Mouse (Mus musculus) lung, embryonic 14.5 days (tissue): ENCODE measurements at regions not wholly inside any gene's neighbourhood (a gene's known extent, or its start where the extent isn't known, plus 50 kb on each side); places are given as distances from the start of the nearest gene placed in this dataset.

Experiments
- ATAC-seq: fragments of 200-750 bp; cut with Nextera tagmentation; 2 replicates; pipeline ENCODE4 v1.8.0; 2017; ENCODE audit warnings: mild to moderate bottlenecking, moderate TSS enrichment, moderate library complexity; ENCODE audit not compliant: insufficient read depth
- DNase-seq: peaks from one replicate; pipeline ENCODE4 v3.0.0-alpha.2; 2015
- H3K27ac ChIP-seq: fragments of 300-500 bp; sonication (generic); 2 replicates; pipeline ENCODE4 v1.5.1; 2014; ENCODE audit warnings: low read depth, mild to moderate bottlenecking, moderate library complexity
- H3K27me3 ChIP-seq: fragments of 300-500 bp; sonication (generic); 2 replicates; pipeline ENCODE4 v1.6.1; 2014; ENCODE audit warnings: low read length, control low read depth; ENCODE audit not compliant: insufficient read depth
- H3K36me3 ChIP-seq: fragments of 300-500 bp; sonication (generic); 2 replicates; pipeline ENCODE4 v1.6.1; 2014; ENCODE audit warnings: control low read depth; ENCODE audit not compliant: insufficient read depth
- H3K4me1 ChIP-seq: fragments of 300-500 bp; sonication (generic); 2 replicates; pipeline ENCODE4 v1.6.1; 2014; ENCODE audit warnings: antibody characterized with exemption, control low read depth; ENCODE audit not compliant: insufficient read depth
- H3K4me2 ChIP-seq: fragments of 300-500 bp; sonication (generic); 2 replicates; pipeline ENCODE4 v1.6.1; 2014; ENCODE audit warnings: mild to moderate bottlenecking
- H3K4me3 ChIP-seq: fragments of 300-500 bp; sonication (generic); 2 replicates; pipeline ENCODE4 v1.5.1; 2014; ENCODE audit warnings: low read depth, low read length
- H3K9ac ChIP-seq: fragments of 300-500 bp; sonication (generic); 2 replicates; pipeline ENCODE4 v1.6.1; 2014
- H3K9me3 ChIP-seq: fragments of 300-500 bp; sonication (generic); 2 replicates; pipeline ENCODE4 v1.6.1; 2016; ENCODE audit warnings: low read depth, low read length, control low read depth
- CTCF ChIP-seq: IDR thresholded peaks from 2 replicates; pipeline ENCODE4 v1.5.1; 2016; ENCODE audit warnings: antibody characterized with exemption, low read depth
- WGBS: fragments of 180-500 bp; shearing (Covaris S2); extraction: QIAGEN DNeasy Blood & Tissue Kit; methylation state at CpG from one replicate; pipeline ENCODE4 v1.1.7; 2014; 5-methylcytosine and 5-hydroxymethylcytosine counted together

DNA sequence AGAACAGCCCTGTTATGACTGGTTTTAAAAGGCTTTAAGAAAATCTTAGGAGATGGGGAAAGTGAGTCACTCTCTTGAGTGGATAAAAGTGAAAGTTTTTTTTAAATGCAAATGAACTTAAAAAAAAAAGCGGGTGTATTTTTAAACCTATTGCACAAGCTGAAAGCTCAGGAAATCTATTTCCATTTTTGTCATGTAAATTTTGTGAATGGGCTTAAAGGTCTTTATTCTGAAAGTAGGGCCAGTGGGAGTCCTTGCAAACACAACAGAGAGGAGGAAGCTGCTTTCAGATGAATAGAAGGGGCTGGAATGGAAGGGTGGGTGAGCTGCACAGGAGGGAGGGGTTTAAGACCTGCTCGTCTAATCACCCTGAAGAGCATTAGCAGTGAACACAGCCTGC lies 62.9 kb downstream of the Fam84a start:
- no peak overlapping the region for H3K4me3 ChIP-seq
- H3K27me3 ChIP-seq = no peaks in the 10 kb centered on the region
- WGBS = 45% methylated on average over 2 of the region's 2 CpGs
- no peak overlapping the region for H3K4me2 ChIP-seq
- ATAC-seq = no peak
- H3K9ac ChIP-seq = no peak overlapping the region
- H3K9me3 ChIP-seq = no peaks in the 10 kb centered on the region
- TF ChIP-seq CTCF = no peak
- no peaks in the 10 kb centered on the region for H3K4me1 ChIP-seq
- no peaks in the 10 kb centered on the region for H3K36me3 ChIP-seq
- no peak overlapping the region for H3K27ac ChIP-seq
- no peak for DNase-seq

DNA sequence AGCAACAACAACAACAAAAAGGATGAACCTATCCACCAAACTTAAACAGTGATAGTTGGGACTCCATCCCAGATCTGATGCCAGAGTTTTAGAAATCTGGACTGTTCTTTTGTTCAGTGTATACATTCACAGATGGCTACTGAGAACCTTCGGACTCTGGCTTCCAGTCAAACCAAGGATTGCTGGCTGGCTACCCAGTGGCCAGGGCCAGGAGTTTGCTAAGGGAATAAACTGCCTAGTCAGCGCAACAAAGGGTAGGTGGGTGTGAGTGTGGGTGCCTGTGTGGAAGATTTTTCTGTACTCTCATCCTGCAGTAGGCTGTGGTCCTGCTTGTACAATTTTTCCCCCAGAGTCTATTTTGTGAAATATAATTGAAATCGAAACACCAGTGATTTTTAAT lies 69.1 kb downstream of the Fam84a start:
- Histone ChIP-seq H3K9me3 (no peaks in the 10 kb centered on the region), H3K4me1 (no peaks in the 10 kb centered on the region), H3K27me3 (no peaks in the 10 kb centered on the region), H3K27ac (no peak overlapping the region), H3K9ac (no peak overlapping the region), H3K36me3 (no peaks in the 10 kb centered on the region), H3K4me2 (no peak overlapping the region), H3K4me3 (no peak overlapping the region)
- TF ChIP-seq CTCF = no peak
- WGBS = 79% methylated on average over 3 of the region's 3 CpGs
- no peak for DNase-seq
- ATAC-seq = no peak

DNA sequence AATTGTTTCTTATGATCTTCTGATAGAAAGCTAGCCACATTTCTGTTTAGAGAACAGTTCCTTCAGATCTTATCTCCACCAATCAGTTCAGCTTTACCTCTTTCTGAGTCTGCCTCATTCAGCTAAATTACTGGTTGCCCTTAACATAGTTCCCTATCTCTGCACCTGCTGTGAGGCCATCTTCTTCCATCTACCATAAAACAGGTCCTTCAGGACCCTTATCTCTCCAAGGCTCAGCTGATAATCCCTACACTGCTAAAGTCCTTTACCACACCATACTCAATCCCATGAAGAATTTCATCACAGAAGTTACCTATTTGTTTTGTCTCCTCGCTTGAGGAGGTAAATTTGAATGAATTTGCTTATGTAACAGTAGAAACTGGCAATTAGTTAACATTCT lies 72.0 kb downstream of the Fam84a start:
- no peak overlapping the region for H3K9ac ChIP-seq
- no peaks in the 10 kb centered on the region for H3K4me1 ChIP-seq
- DNase-seq (no peak), ATAC-seq (no peak)
- no peaks in the 10 kb centered on the region for H3K9me3 ChIP-seq
- no peaks in the 10 kb centered on the region for H3K27me3 ChIP-seq
- no peak overlapping the region for H3K4me3 ChIP-seq
- H3K36me3 ChIP-seq = no peaks in the 10 kb centered on the region
- no peak overlapping the region for H3K27ac ChIP-seq
- TF ChIP-seq CTCF = no peak
- H3K4me2 ChIP-seq = no peak overlapping the region
- 56% methylated on average over 1 of the region's 1 CpGs for WGBS

DNA sequence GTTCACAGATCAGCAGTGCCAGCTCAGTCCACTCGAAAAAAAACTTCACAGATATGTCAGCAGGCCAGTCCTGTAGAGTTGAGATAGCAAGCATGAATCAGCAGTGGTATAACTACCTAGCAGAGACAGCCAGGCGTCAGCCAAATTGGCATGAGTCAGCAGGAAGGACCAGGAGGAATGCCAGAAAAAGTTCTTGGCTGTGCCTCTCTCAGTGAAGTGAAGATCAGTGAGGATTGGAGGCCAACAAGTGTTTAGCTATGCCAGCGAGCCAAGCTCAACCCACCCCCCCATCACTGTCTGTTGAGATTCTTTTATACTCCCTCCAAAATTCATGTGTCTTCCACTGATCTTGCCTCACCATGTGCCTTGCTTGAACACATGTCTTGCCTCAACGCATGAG lies 82.8 kb downstream of the Fam84a start:
- DNase-seq (peak; percentile 28), ATAC-seq (no peak)
- no peaks in the 10 kb centered on the region for H3K4me1 ChIP-seq
- H3K27ac ChIP-seq = no peak overlapping the region
- no peak overlapping the region for H3K4me3 ChIP-seq
- 69% methylated on average over 4 of the region's 4 CpGs for WGBS
- no peak for TF ChIP-seq CTCF
- H3K4me2 ChIP-seq = no peak overlapping the region
- H3K9ac ChIP-seq = no peak overlapping the region
- no peaks in the 10 kb centered on the region for H3K9me3 ChIP-seq
- H3K27me3 ChIP-seq = no peaks in the 10 kb centered on the region
- no peaks in the 10 kb centered on the region for H3K36me3 ChIP-seq

DNA sequence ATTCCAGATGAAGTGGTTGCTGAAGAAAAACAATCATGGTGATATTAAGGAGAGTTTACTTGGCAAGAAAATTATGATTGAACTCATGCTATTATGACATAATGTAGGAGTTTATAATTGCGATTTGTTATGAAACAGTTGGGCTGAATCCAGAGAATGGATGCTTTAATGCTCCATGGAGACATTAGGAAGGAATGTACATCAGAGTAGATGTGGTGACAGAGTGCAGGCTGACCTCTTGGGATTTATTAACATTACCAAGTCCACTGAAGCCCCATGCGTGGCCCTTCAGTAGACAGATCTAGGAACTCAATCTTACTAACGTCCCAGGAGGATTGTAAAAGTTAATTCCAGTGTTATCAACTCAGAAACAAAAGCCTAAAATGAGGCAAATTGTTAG lies 86.5 kb downstream of the Fam84a start:
- no peak overlapping the region for H3K4me3 ChIP-seq
- DNase-seq = peak; percentile 86
- H3K9ac ChIP-seq = no peak overlapping the region
- no peaks in the 10 kb centered on the region for H3K9me3 ChIP-seq
- peak; percentile 93 for ATAC-seq
- no peak overlapping the region for H3K4me2 ChIP-seq
- no peaks in the 10 kb centered on the region for H3K4me1 ChIP-seq
- H3K36me3 ChIP-seq = no peaks in the 10 kb centered on the region
- whole genome bisulfite sequencing = 32% methylated on average over 3 of the region's 3 CpGs
- H3K27me3 ChIP-seq = no peaks in the 10 kb centered on the region
- H3K27ac ChIP-seq = peak overlapping the region; percentile 37; the same call in 1 of the 2 replicates
- TF ChIP-seq CTCF = no peak

DNA sequence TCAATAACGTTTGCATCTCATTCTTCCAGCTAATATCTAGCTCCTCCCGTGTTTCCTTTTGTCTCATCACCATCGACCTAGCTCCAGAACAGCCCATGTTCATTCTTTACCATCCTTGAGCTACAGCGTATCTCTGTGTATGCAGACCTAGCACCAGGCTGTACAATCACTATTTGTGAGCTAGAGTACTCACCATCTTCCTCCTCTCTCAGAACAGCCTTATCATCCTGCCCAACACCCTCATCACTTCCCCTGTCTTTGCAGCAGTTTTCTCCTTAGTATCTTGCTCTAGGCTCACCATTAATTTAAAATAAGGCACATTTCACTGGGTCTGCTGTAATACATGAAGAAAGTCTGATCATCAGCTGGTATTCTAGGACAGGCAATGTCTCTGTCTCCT lies 88.6 kb downstream of the Fam84a start:
- no peaks in the 10 kb centered on the region for H3K36me3 ChIP-seq
- H3K9me3 ChIP-seq = no peaks in the 10 kb centered on the region
- H3K27ac ChIP-seq = no peak overlapping the region
- WGBS = 71% methylated on average over 4 of the region's 4 CpGs
- H3K4me1 ChIP-seq = no peaks in the 10 kb centered on the region
- ATAC-seq (no peak), DNase-seq (no peak)
- no peak overlapping the region for H3K9ac ChIP-seq
- no peak overlapping the region for H3K4me2 ChIP-seq
- TF ChIP-seq CTCF = no peak
- no peaks in the 10 kb centered on the region for H3K27me3 ChIP-seq
- no peak overlapping the region for H3K4me3 ChIP-seq

DNA sequence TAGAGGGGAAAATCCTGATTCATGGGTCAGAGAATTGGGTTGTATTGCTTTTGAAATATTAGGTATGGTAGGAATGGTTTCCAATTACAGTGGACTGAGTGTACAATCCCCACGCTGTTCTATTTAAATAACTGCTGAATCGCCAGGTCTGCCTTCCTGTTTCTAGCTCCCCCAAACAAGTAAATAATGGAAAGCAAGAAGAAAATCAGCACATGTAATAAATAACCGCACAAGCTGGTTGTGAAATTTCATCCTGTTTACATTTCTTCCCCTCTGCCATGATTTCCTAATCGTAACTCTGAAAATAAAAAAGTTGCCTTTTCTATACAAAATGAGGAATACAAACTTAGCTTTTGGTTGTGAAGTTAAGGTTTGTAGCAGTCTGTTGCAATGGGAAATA lies 95.7 kb downstream of the Fam84a start:
- no peaks in the 10 kb centered on the region for H3K9me3 ChIP-seq
- no peak overlapping the region for H3K4me3 ChIP-seq
- no peak overlapping the region for H3K27ac ChIP-seq
- TF ChIP-seq CTCF = no peak
- H3K4me1 ChIP-seq = no peaks in the 10 kb centered on the region
- no peak overlapping the region for H3K9ac ChIP-seq
- H3K36me3 ChIP-seq = no peaks in the 10 kb centered on the region
- DNase-seq (peak; percentile 59), ATAC-seq (peak; percentile 31; the same call in 1 of the 2 replicates)
- 33% methylated on average over 4 of the region's 4 CpGs for WGBS
- H3K4me2 ChIP-seq = no peak overlapping the region
- H3K27me3 ChIP-seq = no peaks in the 10 kb centered on the region

DNA sequence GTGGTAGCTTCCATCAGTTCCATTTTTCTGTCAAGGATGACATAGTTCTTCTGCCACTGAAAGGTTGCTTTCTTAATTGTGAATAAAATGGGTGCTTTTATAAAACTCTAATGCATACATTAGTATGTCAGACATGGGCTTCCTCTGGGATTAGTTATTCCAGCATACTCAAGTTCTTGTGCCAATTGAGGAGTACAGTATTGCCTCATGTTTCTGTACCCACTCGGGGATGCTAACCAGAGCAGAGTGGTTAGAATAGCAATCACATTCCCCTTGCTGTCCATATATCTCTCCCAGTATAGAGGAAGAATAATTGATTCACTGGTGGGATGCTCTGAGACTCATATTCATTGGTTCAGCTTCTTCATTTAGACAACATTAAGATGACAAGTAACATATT lies 119.5 kb downstream of the Fam84a start:
- TF ChIP-seq CTCF = no peak
- no peaks in the 10 kb centered on the region for H3K27me3 ChIP-seq
- ATAC-seq (no peak), DNase-seq (no peak)
- H3K27ac ChIP-seq = no peak overlapping the region
- no peaks in the 10 kb centered on the region for H3K9me3 ChIP-seq
- H3K36me3 ChIP-seq = no peaks in the 10 kb centered on the region
- WGBS = 75% methylated on average over 1 of the region's 1 CpGs
- no peaks in the 10 kb centered on the region for H3K4me1 ChIP-seq
- no peak overlapping the region for H3K4me3 ChIP-seq
- no peak overlapping the region for H3K4me2 ChIP-seq
- no peak overlapping the region for H3K9ac ChIP-seq
